Mouse (Mus musculus) urinary bladder, adult 18-20 months (tissue): ENCODE data around the gene Ttc7b.

ENCODE experiments used
- DNase-seq, 2 experiments: peaks; one replicate each; pipeline ENCODE4 v3.0.0; 2022; ENCODE audit warnings: low spot score in 2 of 2, mixed read lengths in 2 of 2

Ttc7b gene

GRCm38 (mm10) chr12:100488368-100488767 is 32.3 kb downstream of the Ttc7b start:
- no peak for DNase-seq

- no peak for DNase-seq
Measured at GRCm38 (mm10) chr12:100486232-100486631, 34.4 kb downstream of the Ttc7b start.

DNA sequence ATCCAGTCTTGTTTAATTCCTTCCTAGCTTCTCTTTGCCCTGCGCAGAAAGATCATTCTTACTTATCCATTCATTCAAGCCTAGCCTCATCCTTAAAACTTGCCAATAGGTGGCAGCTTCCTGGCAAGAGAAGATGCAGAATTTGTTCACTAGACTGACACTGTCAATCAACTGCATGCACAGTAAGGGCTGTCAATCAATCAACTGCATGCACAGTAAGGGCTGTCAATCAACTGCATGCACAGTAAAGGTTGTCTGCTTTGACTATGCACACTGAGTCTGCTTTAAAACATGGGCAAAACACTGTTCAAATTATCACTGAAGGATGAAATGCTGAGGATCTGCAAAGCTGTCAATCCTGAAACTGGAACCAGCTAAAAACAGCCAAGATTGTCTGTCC is 37.6 kb downstream of the Ttc7b start:
- DNase-seq, result no peak

DNA sequence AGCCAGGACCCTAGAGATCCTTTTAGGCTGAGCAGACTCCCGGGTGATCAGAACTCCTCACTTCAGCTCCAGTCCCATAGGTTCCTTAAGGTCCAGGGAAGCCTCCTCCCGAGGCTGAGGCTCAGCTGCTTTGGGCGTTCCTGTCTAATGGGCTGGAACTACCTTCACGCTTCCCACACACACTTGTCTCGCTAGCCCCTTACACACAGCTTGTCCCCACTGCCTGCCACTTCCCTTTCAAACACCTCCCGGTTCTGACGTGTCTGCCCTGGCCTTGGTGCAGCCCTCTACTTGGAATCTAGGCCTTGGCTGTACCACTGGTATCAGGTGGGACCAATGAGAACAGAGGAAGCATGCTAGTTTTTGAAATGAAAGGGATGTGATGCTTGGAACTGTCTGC is 38.4 kb downstream of the Ttc7b start:
- DNase-seq, result no peak

DNA sequence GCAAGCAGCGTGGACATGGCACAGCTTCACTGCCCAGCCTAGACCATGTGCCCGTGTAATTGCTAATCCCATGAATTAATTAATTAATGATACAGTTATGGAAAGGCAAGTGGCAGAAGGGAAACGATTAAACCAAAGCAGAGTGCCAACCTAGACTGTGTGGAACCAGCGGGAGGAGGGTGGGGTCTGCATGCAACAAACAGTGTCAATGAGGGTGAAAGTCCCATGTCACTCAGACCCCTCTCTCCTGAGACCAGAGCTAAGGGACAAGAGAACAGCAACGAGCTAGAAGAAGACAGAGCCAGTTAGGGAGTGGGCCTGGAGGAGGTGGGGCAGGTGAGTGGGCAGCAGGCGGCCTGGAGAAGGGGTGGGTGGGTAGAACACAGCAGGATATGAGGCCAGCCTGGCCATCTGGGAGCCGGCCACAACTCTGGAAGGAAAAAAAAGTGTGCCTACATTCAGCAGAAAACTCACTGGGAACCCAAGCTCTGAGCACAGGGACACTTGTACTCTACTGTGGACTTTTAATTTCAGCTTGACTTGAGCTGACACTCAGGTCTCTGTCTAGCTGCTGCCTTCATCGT is 39.1 kb downstream of the Ttc7b start:
- DNase-seq, result no peak

DNA sequence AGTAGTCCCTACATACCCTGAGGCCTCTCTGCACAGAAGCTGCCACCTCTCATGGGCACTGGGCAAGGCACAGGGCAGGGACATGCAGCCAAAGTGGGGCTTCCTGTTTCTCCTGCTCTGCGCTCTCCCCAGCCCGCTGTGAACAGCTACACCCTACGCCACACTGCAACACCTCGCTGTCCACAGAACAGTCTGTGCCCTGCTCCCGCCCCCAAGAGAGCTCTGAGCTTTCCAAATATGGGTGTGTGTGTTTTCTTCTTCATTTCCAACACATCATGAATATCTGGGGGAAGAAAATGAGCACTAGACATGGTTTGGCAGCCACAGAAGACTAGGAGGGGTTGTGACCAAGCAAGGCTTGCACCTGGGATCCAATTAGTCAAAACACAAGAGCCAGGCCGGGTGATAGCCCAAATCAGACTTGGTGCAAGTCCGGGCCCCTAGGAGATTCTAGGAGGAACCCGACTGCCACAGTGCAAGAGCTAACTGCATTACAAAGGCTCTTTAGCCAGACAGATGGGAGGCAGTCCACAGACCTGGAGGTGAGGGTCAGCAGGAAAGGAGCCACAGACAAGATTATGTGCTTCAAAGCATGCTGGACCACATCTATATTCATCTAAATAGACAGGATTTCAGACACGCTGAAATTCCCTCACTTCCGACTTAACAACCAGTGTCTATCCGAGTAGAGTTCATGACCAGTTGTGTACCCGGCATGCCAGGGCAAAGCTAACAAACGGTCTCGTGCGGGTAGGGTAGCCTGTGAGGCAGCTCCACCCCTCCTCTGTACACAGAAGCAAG is 39.8 kb downstream of the Ttc7b start:
- peak in 1 of 2 experiments; percentile 23 for DNase-seq

GRCm38 (mm10) chr12:100479892-100480621 is 40.6 kb downstream of the Ttc7b start:
- peak in 1 of 2 experiments; percentile 28 for DNase-seq

DNA sequence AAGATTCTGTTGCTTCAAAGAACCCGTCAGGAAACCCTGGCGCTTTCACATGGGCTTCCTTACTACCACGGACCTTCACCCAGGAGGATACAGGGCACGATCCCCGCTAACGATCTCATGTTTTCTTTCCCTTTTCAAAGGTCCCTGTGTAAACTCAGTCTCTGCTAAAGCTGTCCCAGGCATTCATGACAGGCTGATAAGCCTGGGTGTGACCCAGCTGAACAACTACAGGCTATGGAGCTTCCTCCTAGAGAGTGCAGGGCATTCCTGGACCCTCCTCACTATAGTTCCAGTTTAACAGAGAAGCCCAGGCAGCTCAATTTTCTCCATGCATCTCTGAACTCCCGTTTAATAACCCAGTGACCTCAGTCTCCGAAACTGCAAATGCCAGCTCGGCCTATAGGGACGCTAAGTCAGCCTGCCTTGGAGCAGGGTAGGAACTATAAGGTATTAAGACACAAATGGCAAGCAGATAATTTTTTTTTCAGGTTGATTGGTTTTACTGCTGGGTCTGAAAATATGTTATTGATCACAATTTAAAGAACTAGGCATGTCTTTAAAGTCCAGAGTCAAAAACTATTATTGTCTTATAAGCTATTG is 41.3 kb downstream of the Ttc7b start:
- no peak for DNase-seq

GRCm38 (mm10) chr12:100478615-100479014 is 42.0 kb downstream of the Ttc7b start:
- DNase-seq, result no peak

DNA sequence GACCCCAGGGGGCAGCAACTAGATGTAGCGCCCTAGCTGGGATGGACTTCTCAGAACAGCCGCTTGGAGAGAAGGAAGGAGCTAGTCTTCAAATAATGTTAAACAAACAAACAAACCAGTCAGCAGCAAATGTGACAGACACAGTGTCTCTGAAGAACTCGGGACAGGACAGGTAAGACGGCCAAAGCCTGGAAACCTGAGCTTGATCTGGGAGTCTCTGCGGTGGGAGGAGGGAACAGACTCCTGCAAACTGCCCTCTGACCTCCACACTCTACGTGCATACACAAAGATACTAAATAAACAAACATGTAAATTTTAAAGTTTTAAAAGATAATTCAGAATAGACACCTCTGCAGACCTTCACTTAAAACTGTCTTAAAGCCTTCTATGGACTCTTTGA is 42.5 kb downstream of the Ttc7b start:
- DNase-seq, result no peak

- no peak for DNase-seq
Measured at GRCm38 (mm10) chr12:100477474-100477873, 43.2 kb downstream of the Ttc7b start.

DNA sequence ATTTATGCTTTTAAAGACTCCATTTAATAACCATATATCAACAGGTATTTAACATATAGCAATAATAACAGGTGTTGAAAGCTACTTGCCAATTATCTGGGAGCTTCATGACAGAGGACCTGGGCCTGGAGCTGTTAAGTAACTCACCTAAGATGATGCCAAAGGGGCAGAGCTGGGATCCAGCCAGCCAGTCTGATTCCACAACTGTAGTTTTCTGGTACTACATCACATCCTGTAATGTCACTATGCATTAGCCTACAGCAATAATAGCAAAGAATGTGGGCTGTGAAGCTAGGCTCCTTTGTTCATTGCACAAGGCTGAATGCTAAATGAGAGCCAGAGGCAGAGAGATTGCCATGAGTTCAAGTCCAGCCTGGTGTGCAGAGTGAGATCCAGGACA is 44.3 kb downstream of the Ttc7b start:
- no peak for DNase-seq

GRCm38 (mm10) chr12:100475489-100475888 is 45.1 kb downstream of the Ttc7b start:
- no peak for DNase-seq

- DNase-seq, result no peak
Measured at GRCm38 (mm10) chr12:100474661-100475321, 45.8 kb downstream of the Ttc7b start.

DNA sequence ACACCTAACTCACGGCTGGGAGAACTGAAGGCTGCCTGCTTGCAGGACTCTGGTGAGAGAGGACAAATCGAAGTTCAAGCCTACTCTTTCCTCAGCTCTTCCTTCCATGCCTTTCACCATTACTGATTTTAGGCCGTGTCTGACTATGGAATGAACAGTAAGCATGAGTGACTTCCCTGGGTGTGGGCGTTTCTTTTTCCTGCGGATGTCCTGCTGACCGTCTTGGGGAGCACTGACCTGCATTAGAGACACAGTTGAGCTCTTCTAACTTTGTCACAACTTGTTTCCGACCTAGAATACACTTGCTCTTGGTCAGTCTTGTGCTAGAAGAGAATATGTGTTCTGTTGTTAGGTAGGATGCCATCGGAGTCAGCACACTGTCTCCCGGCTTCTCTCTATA is 50.3 kb downstream of the Ttc7b start:
- no peak for DNase-seq

DNA sequence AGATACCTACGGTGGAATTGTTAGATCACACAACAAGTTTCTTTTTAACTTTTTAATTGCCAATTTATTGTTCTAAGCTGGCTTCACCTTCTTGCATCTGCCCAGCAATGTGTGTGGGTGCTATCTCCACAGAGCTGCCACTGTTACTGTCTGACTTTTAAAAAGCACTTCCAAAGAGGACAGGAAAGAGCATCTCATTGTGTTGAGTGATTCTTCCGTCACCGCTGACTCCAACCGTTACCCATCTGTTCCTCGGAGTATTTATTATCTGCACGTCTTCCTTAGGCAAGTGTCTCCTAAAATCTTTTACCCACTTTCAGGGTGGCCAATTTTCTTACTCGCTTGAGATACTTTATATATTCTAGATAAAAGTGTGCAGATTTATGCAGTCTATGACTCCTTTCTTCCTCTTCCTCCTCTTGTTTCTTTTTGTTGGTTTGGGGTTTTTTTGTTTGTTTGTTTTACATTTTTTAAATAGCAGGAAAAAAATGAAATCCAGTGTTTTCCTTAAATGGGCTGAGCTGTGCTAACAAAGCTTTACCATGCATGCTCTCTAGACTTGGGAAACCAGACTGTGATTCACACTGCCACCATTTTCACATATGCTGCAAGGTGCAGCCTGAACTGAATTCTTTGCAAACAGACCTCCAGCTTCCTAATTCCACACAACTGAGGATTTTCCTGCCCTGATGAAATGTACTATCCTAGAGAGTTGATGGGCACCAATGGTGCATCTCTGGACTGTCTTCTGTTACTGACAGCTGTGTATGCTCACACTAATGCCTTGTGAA is 50.9 kb downstream of the Ttc7b start:
- no peak for DNase-seq

- DNase-seq, result no peak
Measured at GRCm38 (mm10) chr12:100465101-100465715, 55.4 kb downstream of the Ttc7b start.

GRCm38 (mm10) chr12:100457701-100458100 is 62.9 kb downstream of the Ttc7b start:
- DNase-seq, result no peak

GRCm38 (mm10) chr12:100456257-100456975 is 64.2 kb downstream of the Ttc7b start:
- no peak for DNase-seq

GRCm38 (mm10) chr12:100455453-100455852 is 65.2 kb downstream of the Ttc7b start:
- no peak for DNase-seq
